Mouse (Mus musculus): ENCODE measurements around the gene Rhbdl1. TPM values are rescaled to one million over a fixed set of nuclear protein-coding genes. Genes with fewer than 3 reads are reported as not detected.

Rhbdl1 gene
- total RNA-seq, 2 experiments from 2014 or later, result 13.6 to 18.4 TPM

GRCm38 (mm10) chr17:25841117-25841880 is 4.2 kb upstream of the Rhbdl1 start, which contains the start of gene Gm20683:
TSS of gene Gm20683 (minus strand) at chr17:25841763.
- DNase-seq (ENCODE audit: low spot score in 2 of 2), result no peak

GRCm38 (mm10) chr17:25840519-25840918 is 3.4 kb upstream of the Rhbdl1 start:
- no peak for DNase-seq (ENCODE audit: low spot score in 2 of 2)

- DNase-seq (ENCODE audit: low spot score in 2 of 2), result no peak
Observed at GRCm38 (mm10) chr17:25839455-25840235, 2.5 kb upstream of the Rhbdl1 start.

GRCm38 (mm10) chr17:25838904-25839303 is 1.8 kb upstream of the Rhbdl1 start:
- DNase-seq (ENCODE audit: low spot score in 2 of 2), result no peak

- no peak for DNase-seq (ENCODE audit: low spot score in 2 of 2)
Observed at GRCm38 (mm10) chr17:25837533-25837932, 438 bp upstream of the Rhbdl1 start.

- DNase-seq (ENCODE audit: low spot score in 2 of 2), result no peak
Observed at GRCm38 (mm10) chr17:25836397-25837075, 559 bp downstream of the Rhbdl1 start.

- DNase-seq (ENCODE audit: low spot score in 2 of 2), result no peak
Observed at GRCm38 (mm10) chr17:25835816-25836215, 1.3 kb downstream of the Rhbdl1 start.

GRCm38 (mm10) chr17:25835301-25835700 is 1.8 kb downstream of the Rhbdl1 start:
- no peak for DNase-seq (ENCODE audit: low spot score in 2 of 2)

- no peak for DNase-seq (ENCODE audit: low spot score in 2 of 2)
Observed at GRCm38 (mm10) chr17:25834595-25835222, 2.4 kb downstream of the Rhbdl1 start.

- no peak for DNase-seq (ENCODE audit: low spot score in 2 of 2)
Observed at GRCm38 (mm10) chr17:25833961-25834594, 3.0 kb downstream of the Rhbdl1 start.

- peak; percentile 85 to 88 for DNase-seq (ENCODE audit: low spot score in 2 of 2)
Observed at GRCm38 (mm10) chr17:25833291-25833663, 3.8 kb downstream of the Rhbdl1 start, which contains the start of gene Stub1. TSS of gene Stub1 (minus strand) at chr17:25833404.

GRCm38 (mm10) chr17:25832436-25833290 is 4.4 kb downstream of the Rhbdl1 start:
- peak; percentile 99 for DNase-seq (ENCODE audit: low spot score in 2 of 2)

GRCm38 (mm10) chr17:25831451-25832281 is 5.4 kb downstream of the Rhbdl1 start:
- no peak for DNase-seq (ENCODE audit: low spot score in 2 of 2)

- DNase-seq (ENCODE audit: low spot score in 2 of 2), result no peak
Observed at GRCm38 (mm10) chr17:25830806-25831431, 6.2 kb downstream of the Rhbdl1 start.

- no peak for DNase-seq (ENCODE audit: low spot score in 2 of 2)
Observed at GRCm38 (mm10) chr17:25830200-25830753, 6.8 kb downstream of the Rhbdl1 start.

GRCm38 (mm10) chr17:25829558-25830017 is 7.5 kb downstream of the Rhbdl1 start:
- no peak for DNase-seq (ENCODE audit: low spot score in 2 of 2)

GRCm38 (mm10) chr17:25828712-25829557 is 8.2 kb downstream of the Rhbdl1 start, which contains the start of gene Jmjd8:
TSS of gene Jmjd8 (plus strand) at chr17:25828867.
- peak; percentile 70 to 77 for DNase-seq (ENCODE audit: low spot score in 2 of 2)

All from adrenal gland, adult 18-20 months (tissue).